Mouse (Mus musculus) small intestine, adult 2 months (tissue): ENCODE measurements around the gene Mrpl30. TPM values are rescaled to one million over a fixed set of nuclear protein-coding genes. Genes with fewer than 3 reads are reported as not detected.
A peak's percentile ranks its signal among the peaks of the same experiment; 100 is the strongest.

Source experiments
- H3K27ac ChIP-seq: fragments of 200-500 bp; 2 replicates; pipeline ENCODE4 v1.5.1; 2012; ENCODE audit warnings: low read depth, low read length, control low read depth, inconsistent platforms; ENCODE audit not compliant: insufficient read depth
- H3K27me3 ChIP-seq: fragments of 200-500 bp; 2 replicates; pipeline ENCODE4 v1.6.1; 2012; ENCODE audit warnings: mild to moderate bottlenecking, moderate library complexity, low read length, inconsistent platforms; ENCODE audit not compliant: control insufficient read depth, insufficient read depth
- H3K36me3 ChIP-seq: fragments of 200-500 bp; 2 replicates; pipeline ENCODE4 v1.6.1; 2012; ENCODE audit warnings: mild to moderate bottlenecking, low read length, control low read depth, inconsistent platforms; ENCODE audit not compliant: control insufficient read depth, insufficient read depth
- H3K4me1 ChIP-seq: fragments of 200-500 bp; 2 replicates; pipeline ENCODE4 v1.6.1; 2012; ENCODE audit warnings: low read length, inconsistent platforms, mixed read lengths; ENCODE audit not compliant: control insufficient read depth, insufficient read depth, insufficient read length
- H3K4me3 ChIP-seq: fragments of 200-500 bp; 2 replicates; pipeline ENCODE4 v1.5.1; 2012; ENCODE audit warnings: low read depth, mild to moderate bottlenecking, control low read depth, inconsistent platforms, low read length, moderate library complexity
- CTCF ChIP-seq: fragments of 200-500 bp; IDR thresholded peaks from 2 replicates; pipeline ENCODE4 v1.5.1; 2012; ENCODE audit warnings: low read depth, mild to moderate bottlenecking, control low read depth, inconsistent platforms, low read length, moderate library complexity, mixed read lengths; ENCODE audit not compliant: insufficient replicate concordance, insufficient read length; ENCODE audit errors: extremely low read depth
- POLR2A ChIP-seq: fragments of 200-500 bp; IDR thresholded peaks from 2 replicates; pipeline ENCODE4 v1.6.1; 2012; ENCODE audit warnings: low read depth, mild to moderate bottlenecking, control low read depth, inconsistent platforms, low read length, moderate library complexity
- WGBS: fragments of 180-500 bp; shearing (Covaris S2); methylation state at CpG from one replicate; pipeline ENCODE4 v1.1.7; 2018; 5-methylcytosine and 5-hydroxymethylcytosine counted together
- polyA plus RNA-seq: library from polyadenylated mRNA; depleted of rRNA; stranded (reverse); fragments of >200 nt; gene quantifications from 2 replicates; pipeline ENCODE4 v1.2.3, GENCODE M21; 2012

Mrpl30 gene
- polyA plus RNA-seq, 1 experiment, result 25.2 TPM

DNA sequence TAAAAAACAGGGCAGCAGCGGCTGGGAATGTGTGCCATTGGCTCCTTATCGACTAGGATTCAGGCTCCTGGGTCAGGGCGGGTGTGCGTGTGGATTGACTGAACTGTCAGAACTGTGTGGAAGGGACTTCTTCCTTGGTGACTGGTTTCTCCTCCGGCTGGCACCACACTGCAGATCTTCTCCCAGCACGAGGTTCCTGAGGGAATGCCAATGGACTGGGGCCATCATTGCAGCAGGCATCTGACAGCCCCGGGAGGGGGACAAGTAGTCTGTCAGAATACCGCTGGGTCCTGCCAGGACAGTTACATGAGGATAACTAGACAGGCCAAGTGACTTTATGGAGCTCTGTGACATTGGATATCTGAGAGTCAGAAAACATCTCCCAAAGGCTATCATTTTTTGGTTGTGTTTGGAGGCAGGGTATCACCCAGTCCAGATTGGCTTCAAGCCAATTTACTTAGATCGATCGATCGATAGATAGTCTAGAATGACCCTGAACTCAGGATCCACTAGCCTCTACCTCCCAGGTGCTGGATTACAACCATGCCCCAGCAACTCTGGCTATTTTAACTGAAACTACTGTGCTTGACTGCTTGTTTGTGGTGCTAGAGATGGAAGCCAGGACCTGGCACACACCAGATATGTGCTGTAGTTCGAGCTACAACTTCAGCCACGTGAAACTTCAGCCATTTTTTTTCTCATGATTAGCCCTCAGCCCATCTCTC lies 12.4 kb upstream of the Mrpl30 start:
- H3K27ac ChIP-seq, result no peak overlapping the region
- peaks cover 41% of the 10 kb centered on the region for H3K36me3 ChIP-seq
- no peaks in the 10 kb centered on the region for H3K27me3 ChIP-seq
- no peaks in the 10 kb centered on the region for H3K4me1 ChIP-seq
- 92% methylated on average over 13 of the region's 13 CpGs for WGBS
- TF ChIP-seq CTCF (no peak), POLR2A (no peak)
- no peak overlapping the region for H3K4me3 ChIP-seq

GRCm38 (mm10) chr1:37883411-37883810 lies 6.9 kb upstream of the Mrpl30 start:
- Histone ChIP-seq H3K4me1 (no peaks in the 10 kb centered on the region), H3K4me3 (no peak overlapping the region), H3K27ac (no peak overlapping the region), H3K27me3 (no peaks in the 10 kb centered on the region), H3K36me3 (peaks cover 35% of the 10 kb centered on the region)
- WGBS, result 75% methylated on average over 4 of the region's 4 CpGs
- no peak for TF ChIP-seq POLR2A
- TF ChIP-seq CTCF, result no peak

- H3K4me1 ChIP-seq, result peaks cover 3% of the 10 kb centered on the region; the same call in 1 of the 2 replicates
- no peaks in the 10 kb centered on the region for H3K27me3 ChIP-seq
- peaks cover 26% of the 10 kb centered on the region for H3K36me3 ChIP-seq
- TF ChIP-seq POLR2A (no peak), CTCF (no peak)
- H3K4me3 ChIP-seq, result no peak overlapping the region
- H3K27ac ChIP-seq, result no peak overlapping the region
- WGBS, result 75% methylated on average over 4 of the region's 4 CpGs
Observed at GRCm38 (mm10) chr1:37884451-37884850, 5.8 kb upstream of the Mrpl30 start.

GRCm38 (mm10) chr1:37889206-37889605 lies 1.1 kb upstream of the Mrpl30 start:
- peaks cover 9% of the 10 kb centered on the region for H3K36me3 ChIP-seq
- TF ChIP-seq POLR2A (no peak), CTCF (no peak)
- H3K27me3 ChIP-seq, result no peaks in the 10 kb centered on the region
- WGBS, result 74% methylated on average over 7 of the region's 7 CpGs
- no peak overlapping the region for H3K4me3 ChIP-seq
- H3K4me1 ChIP-seq, result peaks cover 5% of the 10 kb centered on the region; the same call in 1 of the 2 replicates
- H3K27ac ChIP-seq, result peak overlapping the region; percentile 96; the same call in 1 of the 2 replicates

DNA sequence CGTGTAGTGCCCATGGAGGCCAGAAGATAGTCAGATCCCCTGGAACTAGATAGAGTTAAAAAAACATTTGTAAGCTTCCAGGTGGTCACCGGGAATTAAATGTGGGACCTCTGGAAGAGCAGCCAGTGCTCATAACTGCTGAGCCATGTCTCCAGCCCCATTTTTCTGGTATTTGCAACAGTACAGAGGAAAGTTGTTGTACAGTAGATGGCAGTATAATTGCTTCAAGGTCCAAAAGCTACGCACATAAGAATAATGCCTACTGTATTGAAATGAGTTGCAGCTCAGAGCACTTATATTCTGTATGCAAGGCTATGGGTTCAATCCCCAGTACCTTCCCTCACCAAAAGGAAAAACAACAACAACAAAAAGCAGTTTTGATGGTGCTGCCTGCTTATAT lies 1.1 kb downstream of the Mrpl30 start:
- Histone ChIP-seq H3K36me3 (peaks cover 17% of the 10 kb centered on the region), H3K27ac (no peak overlapping the region), H3K4me3 (no peak overlapping the region), H3K4me1 (peaks cover 5% of the 10 kb centered on the region; the same call in 1 of the 2 replicates), H3K27me3 (no peaks in the 10 kb centered on the region)
- 33% methylated on average over 3 of the region's 3 CpGs for WGBS
- TF ChIP-seq POLR2A (no peak), CTCF (no peak)

DNA sequence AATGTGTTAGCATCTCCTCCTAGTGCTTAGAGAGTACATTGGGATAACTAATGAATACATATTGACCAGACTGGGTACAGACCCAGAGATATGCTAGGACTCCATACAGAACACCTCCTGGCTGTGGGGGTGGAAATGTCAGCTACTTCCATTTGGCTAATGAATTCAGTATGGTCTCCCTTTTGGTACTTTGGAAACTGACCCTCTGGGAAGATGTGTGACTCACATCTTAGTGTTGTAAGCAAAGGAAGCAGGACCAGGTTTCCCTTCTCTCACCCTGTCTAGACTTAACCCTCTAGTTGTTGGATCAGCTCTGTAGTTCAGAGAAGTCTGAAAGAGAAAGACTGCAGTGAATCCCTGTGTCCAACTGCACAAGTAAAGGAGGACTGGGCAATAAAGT lies 4.3 kb downstream of the Mrpl30 start:
- Histone ChIP-seq H3K4me3 (no peak overlapping the region), H3K4me1 (peaks cover 3% of the 10 kb centered on the region; the same call in 1 of the 2 replicates), H3K36me3 (peaks cover 42% of the 10 kb centered on the region), H3K27me3 (no peaks in the 10 kb centered on the region), H3K27ac (no peak overlapping the region)
- TF ChIP-seq POLR2A (no peak), CTCF (no peak)

GRCm38 (mm10) chr1:37899816-37900215 lies 9.5 kb downstream of the Mrpl30 start:
- H3K27me3 ChIP-seq, result no peaks in the 10 kb centered on the region
- no peak overlapping the region for H3K27ac ChIP-seq
- H3K36me3 ChIP-seq, result peaks cover 36% of the 10 kb centered on the region
- H3K4me1 ChIP-seq, result no peaks in the 10 kb centered on the region
- WGBS, result 50% methylated on average over 4 of the region's 4 CpGs
- no peak overlapping the region for H3K4me3 ChIP-seq
- no peak for TF ChIP-seq CTCF
- TF ChIP-seq POLR2A, result no peak

DNA sequence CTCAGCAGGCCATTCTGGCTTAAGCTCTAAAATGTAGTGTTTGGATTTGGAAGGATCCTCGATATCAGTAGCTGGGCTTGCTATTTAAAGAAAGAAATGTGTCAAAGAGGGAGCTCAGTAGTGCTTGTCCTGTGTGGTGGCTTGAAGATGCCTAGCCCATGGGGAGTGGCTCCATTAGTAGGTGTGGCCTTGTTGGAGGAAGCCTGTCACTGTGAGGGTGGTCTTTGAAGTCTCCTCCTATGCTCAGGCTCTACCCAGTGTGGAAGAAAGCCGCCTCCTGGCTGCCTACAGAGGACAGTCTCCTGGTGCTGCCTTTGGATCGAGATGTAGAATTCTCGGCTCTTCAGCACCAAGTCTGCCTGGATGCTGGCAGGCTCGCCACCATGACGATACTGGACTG lies 10.0 kb downstream of the Mrpl30 start:
- no peak overlapping the region for H3K27ac ChIP-seq
- H3K27me3 ChIP-seq, result no peaks in the 10 kb centered on the region
- no peaks in the 10 kb centered on the region for H3K4me1 ChIP-seq
- TF ChIP-seq POLR2A (no peak), CTCF (no peak)
- H3K36me3 ChIP-seq, result peaks cover 33% of the 10 kb centered on the region
- H3K4me3 ChIP-seq, result no peak overlapping the region
- 70% methylated on average over 6 of the region's 6 CpGs for WGBS
